Mouse (Mus musculus): ENCODE results near the gene Galnt16. TPM values are rescaled to one million over a fixed set of nuclear protein-coding genes. Genes with fewer than 3 reads are reported as not detected.

The Galnt16 gene
- polyA plus RNA-seq, 1 experiment from 2014 or later, result 34.1 TPM

DNA sequence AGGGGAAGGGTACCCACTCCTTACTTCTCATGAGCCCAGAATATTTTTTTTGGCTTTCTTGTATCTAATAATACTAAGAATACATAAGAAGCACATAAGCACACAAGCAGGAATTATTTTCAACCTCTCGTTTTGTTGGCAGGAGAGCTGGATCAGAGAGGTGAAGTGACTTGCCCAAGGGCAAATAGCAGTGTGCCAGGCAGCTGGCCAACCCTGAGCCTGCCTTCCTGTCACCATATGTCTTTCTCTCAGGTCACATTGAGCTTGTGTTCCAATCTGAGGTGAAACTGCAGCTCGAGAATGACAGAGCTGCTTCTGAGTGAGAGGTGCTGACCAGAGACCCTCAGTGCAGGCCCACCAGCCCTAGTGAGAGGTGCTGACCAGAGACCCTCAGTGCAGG is 15.8 kb downstream of the Galnt16 start:
- Histone ChIP-seq H3K4me2 (no peak overlapping the region), H3K36me3 (no peaks in the 10 kb centered on the region), H3K4me3 (no peak overlapping the region), H3K9ac (no peak overlapping the region), H3K9me3 (no peaks in the 10 kb centered on the region), H3K4me1 (replicated peaks) (0 out of 2 replicates have a peak, but pooled peaks cover 11% of the 10 kb centered on the region), H3K27ac (replicated peaks) (no peak overlapping the region), H3K27me3 (no peaks in the 10 kb centered on the region)
- 55% methylated on average over 2 of the region's 2 CpGs for WGBS
- ATAC-seq (ENCODE audit: low FRiP score, low read depth), result no peak

DNA sequence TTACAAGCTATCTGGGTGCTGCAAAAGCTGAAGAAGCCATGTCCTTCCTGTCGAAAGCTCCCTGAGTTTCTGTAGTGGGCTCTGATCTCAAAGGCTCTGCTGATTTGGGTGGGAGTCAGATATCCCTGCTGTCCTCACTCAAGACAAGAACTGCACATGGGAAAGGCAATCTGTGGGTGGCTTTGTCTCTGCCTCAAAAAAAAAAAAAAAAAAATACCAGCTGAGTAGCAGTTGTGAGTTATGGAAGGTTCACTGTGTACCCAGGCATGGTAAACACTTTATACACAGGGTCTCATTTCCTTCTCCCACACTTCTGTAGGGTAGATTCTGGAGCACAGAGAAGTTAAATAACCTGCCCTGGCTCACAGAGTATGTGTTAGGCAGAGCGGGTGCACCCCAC is 19.2 kb downstream of the Galnt16 start:
- Histone ChIP-seq H3K27ac (replicated peaks) (no peak overlapping the region), H3K9ac (no peak overlapping the region), H3K9me3 (no peaks in the 10 kb centered on the region), H3K36me3 (no peaks in the 10 kb centered on the region), H3K27me3 (no peaks in the 10 kb centered on the region), H3K4me1 (replicated peaks) (0 out of 2 replicates have a peak, but pooled peaks cover 5% of the 10 kb centered on the region), H3K4me2 (no peak overlapping the region), H3K4me3 (no peak overlapping the region)
- ATAC-seq (ENCODE audit: low FRiP score, low read depth), result no peak
- WGBS, result 90% methylated on average over 2 of the region's 2 CpGs

DNA sequence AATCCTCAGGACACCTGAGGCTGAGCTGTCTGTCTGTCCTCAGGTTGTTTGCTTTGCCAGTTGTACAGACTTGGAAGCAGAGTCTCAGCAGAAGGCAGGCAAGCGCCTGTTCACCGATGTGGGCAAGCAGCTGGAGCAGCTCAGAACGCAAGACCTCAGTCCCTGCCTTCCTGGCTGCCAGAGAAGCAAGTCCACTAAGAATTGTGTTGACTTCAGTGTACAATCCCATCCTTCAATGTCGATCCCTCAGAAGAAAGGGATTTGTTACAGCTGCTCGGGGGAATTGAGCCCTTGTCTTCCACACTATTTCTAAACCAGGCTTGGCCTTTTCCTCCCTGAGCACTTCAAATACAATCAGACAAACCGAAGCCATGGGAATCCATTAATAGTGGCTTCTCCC is 20.2 kb downstream of the Galnt16 start:
- H3K9ac ChIP-seq, result no peak overlapping the region
- no peak for ATAC-seq (ENCODE audit: low FRiP score, low read depth)
- WGBS, result 56% methylated on average over 6 of the region's 6 CpGs
- H3K36me3 ChIP-seq, result no peaks in the 10 kb centered on the region
- no peaks in the 10 kb centered on the region for H3K9me3 ChIP-seq
- H3K27me3 ChIP-seq, result no peaks in the 10 kb centered on the region
- no peak overlapping the region for H3K4me2 ChIP-seq
- H3K4me1 ChIP-seq (replicated peaks), result 0 out of 2 replicates have a peak, but pooled peaks cover 3% of the 10 kb centered on the region
- no peak overlapping the region for H3K4me3 ChIP-seq
- no peak overlapping the region for H3K27ac ChIP-seq (replicated peaks)

DNA sequence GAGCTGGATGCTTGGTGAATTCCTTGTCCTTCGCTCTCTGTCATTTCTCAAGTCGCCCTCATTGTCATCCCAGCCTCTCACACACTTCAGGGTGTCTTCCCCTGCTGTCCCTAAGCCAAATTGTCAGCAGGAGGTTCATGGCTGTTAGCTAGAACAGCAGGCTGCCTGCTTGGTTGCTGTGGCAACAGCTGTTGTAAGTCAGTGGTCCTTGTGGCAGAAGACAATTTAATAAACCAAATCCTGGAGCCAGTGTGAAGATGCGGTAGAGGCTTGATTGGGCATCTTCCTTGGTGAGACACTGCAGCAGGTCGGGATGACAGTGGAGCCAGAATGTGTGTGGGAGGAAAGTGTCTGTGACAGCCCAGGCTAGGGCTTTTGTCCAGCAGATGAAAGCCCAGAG is 27.2 kb downstream of the Galnt16 start:
- peaks cover 23% of the 10 kb centered on the region for H3K4me1 ChIP-seq (replicated peaks)
- no peaks in the 10 kb centered on the region for H3K36me3 ChIP-seq
- ATAC-seq (ENCODE audit: low FRiP score, low read depth), result peak; percentile 78
- 4% methylated on average over 4 of the region's 4 CpGs for WGBS
- H3K4me3 ChIP-seq, result no peak overlapping the region
- H3K27ac ChIP-seq (replicated peaks), result peak overlapping the region; percentile 26
- H3K9me3 ChIP-seq, result no peaks in the 10 kb centered on the region
- no peak overlapping the region for H3K9ac ChIP-seq
- no peaks in the 10 kb centered on the region for H3K27me3 ChIP-seq
- H3K4me2 ChIP-seq, result 0 out of 2 replicates have a peak overlapping the region, but pooled peaks have one; percentile 1

DNA sequence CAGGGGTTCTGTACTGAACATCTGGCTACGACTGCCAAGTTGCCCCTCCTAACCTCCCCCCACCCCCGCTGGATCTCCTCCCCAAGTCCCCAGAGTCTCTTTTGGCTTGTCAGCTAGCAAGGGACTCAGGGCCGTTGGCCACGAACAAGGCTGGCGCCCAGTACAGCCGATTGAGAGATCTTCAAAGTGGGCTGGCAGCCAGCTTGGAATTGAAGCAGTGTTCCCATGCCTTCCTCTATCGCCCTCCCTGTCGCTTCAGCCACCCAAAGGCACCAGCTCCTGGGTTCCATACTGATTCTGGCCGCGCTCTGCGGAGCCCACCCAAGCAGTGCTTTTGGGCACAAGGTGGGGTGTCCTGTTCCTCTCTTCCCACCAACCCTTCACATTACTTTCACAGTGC is 31.6 kb downstream of the Galnt16 start:
- no peak overlapping the region for H3K9ac ChIP-seq
- no peaks in the 10 kb centered on the region for H3K27me3 ChIP-seq
- no peaks in the 10 kb centered on the region for H3K9me3 ChIP-seq
- H3K4me2 ChIP-seq, result no peak overlapping the region
- H3K4me1 ChIP-seq (replicated peaks), result peaks cover 21% of the 10 kb centered on the region
- no peak for ATAC-seq (ENCODE audit: low FRiP score, low read depth)
- no peak overlapping the region for H3K27ac ChIP-seq (replicated peaks)
- 58% methylated on average over 11 of the region's 11 CpGs for WGBS
- no peaks in the 10 kb centered on the region for H3K36me3 ChIP-seq
- H3K4me3 ChIP-seq, result no peak overlapping the region

DNA sequence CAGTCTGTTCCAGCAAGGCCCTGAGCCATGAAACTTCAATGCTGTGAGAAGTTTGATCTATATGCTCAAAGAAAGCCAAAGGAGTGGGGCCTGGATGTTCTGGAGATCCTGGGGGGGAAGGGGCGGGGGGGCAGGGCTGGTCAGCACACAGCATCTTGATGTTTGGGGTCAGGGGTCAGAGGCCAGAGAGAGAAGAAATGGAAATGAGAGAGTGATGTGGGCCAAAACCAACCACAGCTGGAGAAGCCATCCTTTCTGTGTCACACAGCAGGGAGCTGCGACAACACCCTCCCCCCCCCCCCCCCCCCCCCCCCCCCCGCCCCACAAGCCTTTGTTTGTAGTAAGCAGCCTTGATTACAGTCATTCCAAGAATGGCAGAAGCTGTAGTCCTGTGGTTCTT is 35.1 kb downstream of the Galnt16 start:
- H3K4me3 ChIP-seq, result no peak overlapping the region
- H3K4me2 ChIP-seq, result no peak overlapping the region
- H3K27me3 ChIP-seq, result no peaks in the 10 kb centered on the region
- H3K27ac ChIP-seq (replicated peaks), result no peak overlapping the region
- peaks cover 7% of the 10 kb centered on the region for H3K4me1 ChIP-seq (replicated peaks)
- no peak for ATAC-seq (ENCODE audit: low FRiP score, low read depth)
- H3K9me3 ChIP-seq, result no peaks in the 10 kb centered on the region
- no peak overlapping the region for H3K9ac ChIP-seq
- 8% methylated on average over 2 of the region's 3 CpGs for WGBS
- H3K36me3 ChIP-seq, result no peaks in the 10 kb centered on the region

DNA sequence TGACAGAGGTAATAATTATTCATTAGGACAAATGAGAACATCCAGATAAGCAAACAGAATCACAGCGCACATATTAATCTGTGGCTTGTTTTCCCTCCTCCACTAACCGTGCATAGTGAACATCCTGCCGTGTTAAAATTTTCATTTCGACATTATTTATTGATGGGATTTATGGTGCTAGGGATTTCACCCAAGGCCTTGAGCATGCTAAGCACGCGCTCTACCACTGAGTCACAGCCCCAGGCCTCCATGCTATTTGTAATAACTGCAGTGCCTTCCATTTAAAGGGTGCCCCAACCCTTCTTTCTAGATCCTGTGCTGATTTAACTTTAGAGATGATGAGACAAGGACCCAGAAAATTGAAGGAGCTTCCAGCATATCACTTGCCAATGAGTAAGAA is 36.2 kb downstream of the Galnt16 start:
- H3K4me1 ChIP-seq (replicated peaks), result peaks cover 6% of the 10 kb centered on the region
- no peak overlapping the region for H3K4me2 ChIP-seq
- no peaks in the 10 kb centered on the region for H3K27me3 ChIP-seq
- H3K36me3 ChIP-seq, result no peaks in the 10 kb centered on the region
- no peak overlapping the region for H3K4me3 ChIP-seq
- H3K9me3 ChIP-seq, result no peaks in the 10 kb centered on the region
- H3K9ac ChIP-seq, result no peak overlapping the region
- WGBS, result 64% methylated on average over 6 of the region's 6 CpGs
- no peak overlapping the region for H3K27ac ChIP-seq (replicated peaks)
- no peak for ATAC-seq (ENCODE audit: low FRiP score, low read depth)

DNA sequence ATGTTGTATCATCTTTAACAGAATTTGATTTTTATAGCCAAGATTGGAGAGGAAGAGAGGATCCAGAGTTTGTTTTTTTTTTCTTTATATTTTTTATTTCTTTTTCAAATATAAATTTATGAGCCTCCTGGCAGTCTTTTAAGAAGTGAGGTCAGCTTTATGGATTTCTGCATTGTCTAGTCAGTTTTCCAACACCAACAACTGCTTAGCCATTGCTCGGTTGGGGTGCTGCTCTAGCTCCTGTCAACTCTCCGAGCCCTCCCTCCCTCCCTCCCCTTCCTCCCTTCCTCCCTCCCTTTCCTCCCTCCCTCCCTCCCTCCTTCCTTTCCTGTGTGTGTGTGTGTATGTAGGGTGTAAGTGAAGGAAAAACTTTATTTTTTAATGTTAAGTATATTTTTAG is 43.8 kb downstream of the Galnt16 start:
- no peak overlapping the region for H3K27ac ChIP-seq (replicated peaks)
- 20% methylated on average over 2 of the region's 2 CpGs for WGBS
- H3K9ac ChIP-seq, result no peak overlapping the region
- H3K9me3 ChIP-seq, result no peaks in the 10 kb centered on the region
- H3K4me1 ChIP-seq (replicated peaks), result peaks cover 28% of the 10 kb centered on the region
- ATAC-seq (ENCODE audit: low FRiP score, low read depth), result no peak
- no peak overlapping the region for H3K4me3 ChIP-seq
- H3K4me2 ChIP-seq, result no peak overlapping the region
- no peaks in the 10 kb centered on the region for H3K27me3 ChIP-seq
- H3K36me3 ChIP-seq, result no peaks in the 10 kb centered on the region

DNA sequence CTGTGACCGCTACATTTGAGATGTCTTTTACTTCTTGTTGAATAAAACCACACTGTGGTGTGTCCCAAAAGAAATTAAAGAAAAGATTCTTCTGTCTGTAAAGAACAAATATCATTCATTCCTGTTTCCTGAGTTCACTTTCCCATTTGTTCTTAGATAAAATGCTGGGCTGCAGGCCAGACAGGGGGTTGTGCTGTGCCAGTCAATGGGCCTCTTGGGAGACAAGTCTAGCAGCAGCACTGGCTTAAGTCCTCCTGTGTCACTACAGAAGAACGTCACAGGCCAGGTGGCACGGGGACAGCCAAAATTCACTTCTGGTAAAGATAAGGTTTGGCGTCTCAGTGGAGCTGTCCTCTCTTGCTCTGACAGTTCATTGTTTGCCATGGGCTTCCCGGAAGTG is 44.7 kb downstream of the Galnt16 start:
- no peaks in the 10 kb centered on the region for H3K36me3 ChIP-seq
- H3K27me3 ChIP-seq, result no peaks in the 10 kb centered on the region
- no peak for ATAC-seq (ENCODE audit: low FRiP score, low read depth)
- 55% methylated on average over 5 of the region's 5 CpGs for WGBS
- H3K27ac ChIP-seq (replicated peaks), result no peak overlapping the region
- H3K4me2 ChIP-seq, result no peak overlapping the region
- H3K4me3 ChIP-seq, result no peak overlapping the region
- H3K4me1 ChIP-seq (replicated peaks), result peaks cover 37% of the 10 kb centered on the region
- H3K9ac ChIP-seq, result no peak overlapping the region
- H3K9me3 ChIP-seq, result no peaks in the 10 kb centered on the region

DNA sequence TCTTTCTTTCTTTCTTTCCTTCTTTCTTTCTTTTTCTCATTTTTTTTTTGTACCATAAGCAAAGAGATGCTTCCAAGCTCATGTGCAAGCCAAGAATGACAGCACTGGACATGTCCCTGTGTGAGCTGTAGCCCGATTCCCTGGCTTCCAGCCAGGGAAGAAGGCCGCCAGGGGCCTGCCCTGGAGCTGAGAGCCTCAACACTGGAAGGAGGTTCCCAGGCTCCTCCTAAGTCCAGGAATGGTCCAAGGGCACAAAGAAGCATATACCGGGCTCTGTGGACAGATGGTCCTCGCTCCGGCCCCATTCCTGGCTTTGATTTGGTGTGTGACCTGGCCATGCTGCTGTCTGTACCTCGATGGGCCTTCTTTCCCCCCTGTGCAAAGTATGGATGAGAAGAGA is 46.9 kb downstream of the Galnt16 start:
- H3K9ac ChIP-seq, result no peak overlapping the region
- H3K4me2 ChIP-seq, result no peak overlapping the region
- no peak overlapping the region for H3K4me3 ChIP-seq
- no peaks in the 10 kb centered on the region for H3K27me3 ChIP-seq
- no peaks in the 10 kb centered on the region for H3K36me3 ChIP-seq
- no peak overlapping the region for H3K27ac ChIP-seq (replicated peaks)
- WGBS, result 70% methylated on average over 6 of the region's 6 CpGs
- ATAC-seq (ENCODE audit: low FRiP score, low read depth), result no peak
- H3K9me3 ChIP-seq, result no peaks in the 10 kb centered on the region
- H3K4me1 ChIP-seq (replicated peaks), result peaks cover 37% of the 10 kb centered on the region

DNA sequence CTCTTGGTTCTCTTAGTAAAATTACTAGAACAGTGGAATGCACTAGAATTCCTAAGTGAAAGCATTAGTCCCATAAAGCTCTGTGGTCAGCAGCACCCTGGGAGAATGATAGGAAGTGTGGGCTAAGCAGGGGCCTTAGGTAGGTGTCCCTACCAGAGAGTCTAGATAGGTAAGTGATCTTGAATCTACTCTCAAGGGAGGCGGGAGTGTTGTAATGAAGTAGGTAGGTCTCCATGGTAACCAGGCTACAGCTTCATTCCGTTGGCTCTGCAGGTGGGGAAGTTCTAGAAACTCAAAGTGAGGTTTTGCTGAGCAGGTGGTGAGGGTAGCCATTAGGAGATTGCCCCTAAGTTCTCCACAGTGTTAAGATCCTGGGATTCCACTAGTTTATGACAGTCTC is 47.7 kb downstream of the Galnt16 start:
- no peak overlapping the region for H3K9ac ChIP-seq
- no peak overlapping the region for H3K4me3 ChIP-seq
- no peaks in the 10 kb centered on the region for H3K9me3 ChIP-seq
- no peaks in the 10 kb centered on the region for H3K36me3 ChIP-seq
- H3K27me3 ChIP-seq, result no peaks in the 10 kb centered on the region
- H3K4me1 ChIP-seq (replicated peaks), result peaks cover 40% of the 10 kb centered on the region
- H3K4me2 ChIP-seq, result no peak overlapping the region
- H3K27ac ChIP-seq (replicated peaks), result no peak overlapping the region
- no peak for ATAC-seq (ENCODE audit: low FRiP score, low read depth)
- WGBS, result 61% methylated on average over 2 of the region's 2 CpGs

DNA sequence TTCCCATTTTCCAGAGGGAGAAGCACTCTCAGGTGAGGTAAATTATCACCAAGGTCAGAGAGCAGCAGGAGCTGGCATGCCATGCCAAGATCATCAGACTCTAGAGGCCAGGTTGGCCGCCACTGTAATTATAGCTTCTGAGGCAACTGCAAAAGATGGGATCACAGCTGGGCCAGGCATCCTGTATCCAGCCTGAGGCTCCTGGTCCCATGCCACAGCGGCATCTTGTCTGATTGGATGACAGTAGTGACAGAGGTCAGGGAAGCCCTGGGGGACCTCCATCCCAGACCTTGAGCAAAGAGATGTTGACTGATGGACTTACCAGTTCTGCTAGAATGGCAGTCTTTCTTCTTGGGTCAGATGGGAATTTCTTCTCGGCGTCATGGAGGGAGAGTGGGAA is 48.4 kb downstream of the Galnt16 start:
- Histone ChIP-seq H3K27ac (replicated peaks) (0 out of 2 replicates have a peak overlapping the region, but pooled peaks have one; percentile 2), H3K4me3 (no peak overlapping the region), H3K27me3 (no peaks in the 10 kb centered on the region), H3K9ac (no peak overlapping the region), H3K4me1 (replicated peaks) (peaks cover 41% of the 10 kb centered on the region), H3K4me2 (no peak overlapping the region), H3K36me3 (no peaks in the 10 kb centered on the region), H3K9me3 (no peaks in the 10 kb centered on the region)
- 23% methylated on average over 4 of the region's 4 CpGs for WGBS
- no peak for ATAC-seq (ENCODE audit: low FRiP score, low read depth)

DNA sequence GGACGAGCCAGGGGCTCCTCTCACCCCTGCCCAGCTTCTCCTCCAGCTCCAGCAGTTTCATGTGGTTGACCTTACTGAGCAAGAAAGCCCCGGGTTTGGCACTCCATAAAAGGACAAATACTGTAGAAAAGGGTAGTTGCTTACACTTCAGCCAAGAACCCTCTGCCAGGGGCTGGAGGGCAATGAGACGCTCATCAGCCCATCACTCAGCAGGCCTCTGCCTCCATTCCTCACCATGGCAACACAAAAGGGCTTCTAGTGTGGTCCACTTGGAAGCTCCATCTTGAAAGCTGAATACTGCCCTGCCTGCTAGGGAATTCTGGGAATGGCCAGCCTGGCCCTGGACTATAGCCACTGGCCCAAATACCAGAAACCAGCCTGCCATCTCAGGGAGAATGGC is 49.3 kb downstream of the Galnt16 start:
- 20% methylated on average over 3 of the region's 3 CpGs for WGBS
- H3K27ac ChIP-seq (replicated peaks), result peak overlapping the region; percentile 46; the same call in 1 of the 2 replicates
- H3K9ac ChIP-seq, result no peak overlapping the region
- no peaks in the 10 kb centered on the region for H3K27me3 ChIP-seq
- peak; percentile 76 for ATAC-seq (ENCODE audit: low FRiP score, low read depth)
- no peak overlapping the region for H3K4me2 ChIP-seq
- H3K36me3 ChIP-seq, result no peaks in the 10 kb centered on the region
- H3K4me3 ChIP-seq, result no peak overlapping the region
- no peaks in the 10 kb centered on the region for H3K9me3 ChIP-seq
- H3K4me1 ChIP-seq (replicated peaks), result peaks cover 41% of the 10 kb centered on the region
